Comparison of ENCODE assay signal across 28 mouse cellular contexts in genomic region chr5:140339836-140340235, GRCm38 (mm10). TPM values are rescaled to one million over a fixed set of nuclear protein-coding genes. Genes with fewer than 3 reads are reported as not detected.
DNase-seq lines count a peak whose midpoint lies in the region; ATAC-seq lines count a peak whose summit lies in the region.
"Had no signal": no experiment of that assay in that cellular context is flagged by ENCODE, and none has a peak within 500 bp of the region (broad histone marks: within the 10 kb centered on the region; RNA-seq: fewer than 3 reads in every experiment).

No protein-coding gene starts in this region.

- no peak overlapping the region for H3K4me2 ChIP-seq in liver, embryonic 11.5 days
- H3K4me2 ChIP-seq: embryonic facial prominence, embryonic 13.5 days; embryonic facial prominence, embryonic 15.5 days; forebrain, embryonic 12.5 days had no signal

- WGBS in liver, embryonic 11.5 days = 80% methylated on average over 3 of the region's 3 CpGs

- peaks cover 31% of the 10 kb centered on the region for H3K36me3 ChIP-seq in liver, embryonic 11.5 days (ENCODE audit: control insufficient read depth, insufficient read depth, low read length)

- ATAC-seq in liver, embryonic 11.5 days (replicated peaks; ENCODE audit: low FRiP score) = no peak
- ATAC-seq: activated CD4-positive, CD25-positive, alpha-beta regulatory T cell, adult 4 months; CD4-positive, CD25-positive, alpha-beta regulatory T cell, adult 4 months; forebrain, embryonic 14.5 days; forebrain, embryonic 16.5 days; Patski had no signal

- DNase-seq in lung, adult 18-20 months = peak; percentile 52 to 69
- DNase-seq in lung, postnatal 14 days = no peak
- peak; percentile 20 for DNase-seq in lung, postnatal 10 days
- peak; percentile 62 for DNase-seq in lung, postnatal 36 days
- DNase-seq in liver, embryonic 11.5 days (ENCODE audit: low spot score) = no peak
- no peak for DNase-seq in natural killer cell, adult 2 months (ENCODE audit: low spot score in 2 of 2)
- DNase-seq in adrenal gland, adult 2 months = no peak
- DNase-seq: adrenal gland, adult 8-10 months; adrenal gland, postnatal 14 days; adrenal gland, postnatal 36 days; B cell, adult 2 months; cerebellum, adult 11-12 months; cerebellum, adult 8-10 months; cerebellum, adult 9-11 months; cerebellum, postnatal 14 days; cerebellum, postnatal 36 days; embryo, embryonic 11 days had no signal

- no peaks in the 10 kb centered on the region for H3K27me3 ChIP-seq in liver, embryonic 11.5 days (replicated peaks; ENCODE audit: control insufficient read depth, insufficient read depth, low read length)
- H3K27me3 ChIP-seq: CH12.LX; embryonic facial prominence, embryonic 13.5 days; embryonic facial prominence, embryonic 15.5 days; forebrain, embryonic 12.5 days; Patski had no signal

- no peak overlapping the region for H3K4me3 ChIP-seq in liver, embryonic 11.5 days (ENCODE audit: low read depth, low read length)
- H3K4me3 ChIP-seq: embryonic facial prominence, embryonic 13.5 days; embryonic facial prominence, embryonic 15.5 days; erythroblast, embryonic 14.5 days; forebrain, embryonic 10.5 days; forebrain, embryonic 12.5 days had no signal

- 0 out of 2 replicates have a peak, but pooled peaks cover 2% of the 10 kb centered on the region for H3K9me3 ChIP-seq in liver, embryonic 11.5 days (ENCODE audit: control insufficient read depth, low read length)
- H3K9me3 ChIP-seq: embryonic facial prominence, embryonic 13.5 days; embryonic facial prominence, embryonic 15.5 days; forebrain, embryonic 12.5 days had no signal

- H3K4me1 ChIP-seq in liver, embryonic 11.5 days (replicated peaks; ENCODE audit: control insufficient read depth, insufficient read depth, low read length) = no peaks in the 10 kb centered on the region
- H3K4me1 ChIP-seq: embryonic facial prominence, embryonic 13.5 days; embryonic facial prominence, embryonic 15.5 days; forebrain, embryonic 10.5 days; forebrain, embryonic 12.5 days had no signal

- no peak overlapping the region for H3K27ac ChIP-seq in liver, embryonic 11.5 days (ENCODE audit: low read depth, low read length)
- H3K27ac ChIP-seq: embryonic facial prominence, embryonic 13.5 days; forebrain, embryonic 10.5 days; forebrain, embryonic 12.5 days had no signal

- no peak overlapping the region for H3K9ac ChIP-seq in liver, embryonic 11.5 days (ENCODE audit: low read depth, low read length)
- H3K9ac ChIP-seq: embryonic facial prominence, embryonic 15.5 days; forebrain, embryonic 12.5 days had no signal

RNA-seq across cellular contexts. Expression of gene Mrm2, which starts 8.1 kb away (rescaled TPM):
- polyA plus RNA-seq in liver, embryonic 11.5 days (2014; fragmentation: Nextera tagmentation; extraction: Ambion mirVana) = 20.2 and 21.7 TPM in 2 replicates
- 10 to 100 TPM in 1 of 2 experiments, 1 to 10 TPM in 1; 9.2 to 22.6 TPM for total RNA-seq in adrenal gland, adult 2 months (2021)
- polyA plus RNA-seq in adrenal gland, adult 2 months (2012; rRNA removed) = 9.6 and 10.1 TPM in 2 replicates

RNA-seq across cellular contexts. Expression of gene Nudt1, which starts 18.4 kb away (rescaled TPM):
- 58.3 and 62.3 TPM in 2 replicates for polyA plus RNA-seq in liver, embryonic 11.5 days (2014; fragmentation: Nextera tagmentation; extraction: Ambion mirVana)
- total RNA-seq in adrenal gland, adult 2 months (2021) = 10 to 100 TPM; 15.0 to 18.2 TPM
- 5.1 and 6.3 TPM in 2 replicates for polyA plus RNA-seq in adrenal gland, adult 2 months (2012; rRNA removed)

RNA-seq across cellular contexts. Expression of gene Mad1l1, which starts 18.5 kb away (rescaled TPM):
- polyA plus RNA-seq in liver, embryonic 11.5 days (2014; fragmentation: Nextera tagmentation; extraction: Ambion mirVana) = 43.0 and 43.4 TPM in 2 replicates
- 10 to 100 TPM; 12.4 to 20.5 TPM for total RNA-seq in adrenal gland, adult 2 months (2021)
- 15.8 and 21.0 TPM in 2 replicates for polyA plus RNA-seq in adrenal gland, adult 2 months (2012; rRNA removed)

RNA-seq across cellular contexts. Expression of gene Snx8, which starts 49.2 kb away (rescaled TPM):
- 10.6 and 10.7 TPM in 2 replicates for polyA plus RNA-seq in liver, embryonic 11.5 days (2014; fragmentation: Nextera tagmentation; extraction: Ambion mirVana)
- total RNA-seq in adrenal gland, adult 2 months (2021) = 10 to 100 TPM; 13.9 to 19.1 TPM
- polyA plus RNA-seq in adrenal gland, adult 2 months (2012; rRNA removed) = 12.4 and 12.8 TPM in 2 replicates

Comparison
In these comparisons a context has a peak if more than half of its experiments do, and no peak if none do; other contexts are left out.
1. DNase-seq: peak in lung, adult 18-20 months (2 of 2), lung, postnatal 10 days (single experiment) and lung, postnatal 36 days (single experiment); none in lung, postnatal 14 days (single experiment), liver, embryonic 11.5 days (single experiment), natural killer cell, adult 2 months (0 of 2) and adrenal gland, adult 2 months (single experiment).